Mouse (Mus musculus) CD4-positive, CD25-positive, alpha-beta regulatory T cell, adult 2 months (primary cell): ENCODE results near the gene D130043K22Rik.
A peak's percentile ranks its signal among the peaks of the same experiment; 100 is the strongest.
"Not testable (repeated sequence)": the region's sequence is repeated elsewhere in the genome, so short reads cannot be mapped to it uniquely, and the experiment has no call there.

ENCODE experiments used
- DNase-seq: peaks from one replicate; pipeline ENCODE4 v3.0.0-alpha.2; 2012; ENCODE audit warnings: low read depth, low spot score

The D130043K22Rik gene

GRCm38 (mm10) chr13:24831353-24832130, 13.4 kb upstream of the D130043K22Rik start, which contains the start of the genes Acot13 and Tdp2:
Gene Acot13, minus strand, starts transcription at chr13:24831540.
Gene Tdp2, plus strand, starts transcription at chr13:24831679.
- peak; percentile 99 for DNase-seq

- no peak for DNase-seq
Measured at GRCm38 (mm10) chr13:24832131-24832810, 12.7 kb upstream of the D130043K22Rik start.

GRCm38 (mm10) chr13:24832811-24833155, 12.2 kb upstream of the D130043K22Rik start:
- no peak for DNase-seq

GRCm38 (mm10) chr13:24837765-24838164, 7.2 kb upstream of the D130043K22Rik start:
- DNase-seq: not testable (repeated sequence)

- DNase-seq: no peak
Measured at GRCm38 (mm10) chr13:24839831-24840230, 5.1 kb upstream of the D130043K22Rik start.

- DNase-seq: no peak
Measured at GRCm38 (mm10) chr13:24841702-24842101, 3.2 kb upstream of the D130043K22Rik start.

- no peak for DNase-seq
Measured at GRCm38 (mm10) chr13:24849318-24849717, 4.4 kb downstream of the D130043K22Rik start.

GRCm38 (mm10) chr13:24851989-24852388, 7.1 kb downstream of the D130043K22Rik start:
- DNase-seq: no peak

- no peak for DNase-seq
Measured at GRCm38 (mm10) chr13:24852570-24852969, 7.6 kb downstream of the D130043K22Rik start.

- no peak for DNase-seq
Measured at GRCm38 (mm10) chr13:24859115-24859514, 14.2 kb downstream of the D130043K22Rik start.

- DNase-seq: no peak
Measured at GRCm38 (mm10) chr13:24861084-24861483, 16.1 kb downstream of the D130043K22Rik start.

GRCm38 (mm10) chr13:24862021-24862420, 17.1 kb downstream of the D130043K22Rik start:
- DNase-seq: no peak

GRCm38 (mm10) chr13:24862520-24862919, 17.6 kb downstream of the D130043K22Rik start:
- DNase-seq: peak; percentile 81

GRCm38 (mm10) chr13:24866430-24867402, 21.8 kb downstream of the D130043K22Rik start:
- DNase-seq: peak; percentile 61

- DNase-seq: no peak
Measured at GRCm38 (mm10) chr13:24867789-24868188, 22.9 kb downstream of the D130043K22Rik start.

GRCm38 (mm10) chr13:24868233-24868632, 23.3 kb downstream of the D130043K22Rik start:
- DNase-seq: no peak

- no peak for DNase-seq
Measured at GRCm38 (mm10) chr13:24879359-24880040, 34.6 kb downstream of the D130043K22Rik start.

GRCm38 (mm10) chr13:24880208-24880607, 35.3 kb downstream of the D130043K22Rik start:
- DNase-seq: no peak

- no peak for DNase-seq
Measured at GRCm38 (mm10) chr13:24880704-24881103, 35.8 kb downstream of the D130043K22Rik start.

GRCm38 (mm10) chr13:24882411-24882810, 37.5 kb downstream of the D130043K22Rik start:
- DNase-seq: no peak

- DNase-seq: no peak
Measured at GRCm38 (mm10) chr13:24889554-24889953, 44.6 kb downstream of the D130043K22Rik start.
